Mouse (Mus musculus): ENCODE data around the gene 2900026A02Rik. TPM values are rescaled to one million over a fixed set of nuclear protein-coding genes. Genes with fewer than 3 reads are reported as not detected.

The 2900026A02Rik gene
- polyA plus RNA-seq, 1 experiment from 2014 or later: 6.9 TPM

GRCm38 (mm10) chr5:113158759-113159355 lies 62.2 kb downstream of the 2900026A02Rik start:
- Histone ChIP-seq H3K36me3 (ENCODE audit: insufficient read depth) (no peaks in the 10 kb centered on the region), H3K4me1 (ENCODE audit: insufficient read depth) (peaks cover 29% of the 10 kb centered on the region), H3K4me3 (ENCODE audit: low read depth, low read length) (no peak overlapping the region), H3K9me3 (ENCODE audit: low read depth, low read length) (no peaks in the 10 kb centered on the region), H3K9ac (no peak overlapping the region), H3K27ac (ENCODE audit: low read depth) (peak overlapping the region; percentile 77), H3K27me3 (ENCODE audit: insufficient read depth, low read length) (no peaks in the 10 kb centered on the region), H3K4me2 (no peak overlapping the region)
- WGBS: 23% methylated on average over 8 of the region's 8 CpGs
- DNase-seq: no peak
- no peak for TF ChIP-seq CTCF (IDR thresholded peaks at IDR 0.05; ENCODE audit: low read depth)
- ATAC-seq (ENCODE audit: insufficient read depth): no peak; the same call in 1 of the 2 replicates

- Histone ChIP-seq H3K36me3 (ENCODE audit: insufficient read depth) (no peaks in the 10 kb centered on the region), H3K4me3 (ENCODE audit: low read depth, low read length) (no peak overlapping the region), H3K4me2 (0 out of 2 replicates have a peak overlapping the region, but pooled peaks have one; percentile 5), H3K9ac (0 out of 2 replicates have a peak overlapping the region, but pooled peaks have one; percentile 11), H3K27ac (ENCODE audit: low read depth) (peak overlapping the region; percentile 77; the same call in 1 of the 2 replicates), H3K4me1 (ENCODE audit: insufficient read depth) (peaks cover 22% of the 10 kb centered on the region), H3K27me3 (ENCODE audit: insufficient read depth, low read length) (no peaks in the 10 kb centered on the region), H3K9me3 (ENCODE audit: low read depth, low read length) (no peaks in the 10 kb centered on the region)
- 17% methylated on average over 10 of the region's 10 CpGs for WGBS
- ATAC-seq (ENCODE audit: insufficient read depth) (peak; percentile 44; the same call in 1 of the 2 replicates), DNase-seq (peak; percentile 62)
- no peak for TF ChIP-seq CTCF (IDR thresholded peaks at IDR 0.05; ENCODE audit: low read depth)
Measured at GRCm38 (mm10) chr5:113157588-113157987, 63.4 kb downstream of the 2900026A02Rik start.

- no peaks in the 10 kb centered on the region for H3K27me3 ChIP-seq (ENCODE audit: insufficient read depth, low read length)
- H3K9ac ChIP-seq: no peak overlapping the region
- no peak overlapping the region for H3K4me3 ChIP-seq (ENCODE audit: low read depth, low read length)
- no peak for TF ChIP-seq CTCF (IDR thresholded peaks at IDR 0.05; ENCODE audit: low read depth)
- H3K4me2 ChIP-seq: no peak overlapping the region
- ATAC-seq (ENCODE audit: insufficient read depth) (no peak), DNase-seq (no peak)
- H3K9me3 ChIP-seq (ENCODE audit: low read depth, low read length): no peaks in the 10 kb centered on the region
- H3K4me1 ChIP-seq (ENCODE audit: insufficient read depth): peaks cover 22% of the 10 kb centered on the region
- H3K27ac ChIP-seq (ENCODE audit: low read depth): peak overlapping the region; percentile 42; the same call in 1 of the 2 replicates
- WGBS: 70% methylated on average over 5 of the region's 5 CpGs
- no peaks in the 10 kb centered on the region for H3K36me3 ChIP-seq (ENCODE audit: insufficient read depth)
Measured at GRCm38 (mm10) chr5:113157006-113157405, 64.0 kb downstream of the 2900026A02Rik start.

- H3K4me2 ChIP-seq: no peak overlapping the region
- peak; percentile 90 for DNase-seq
- no peak overlapping the region for H3K4me3 ChIP-seq (ENCODE audit: low read depth, low read length)
- peaks cover 27% of the 10 kb centered on the region for H3K4me1 ChIP-seq (ENCODE audit: insufficient read depth)
- WGBS: 4% methylated on average over 8 of the region's 8 CpGs
- no peak for ATAC-seq (ENCODE audit: insufficient read depth)
- H3K9ac ChIP-seq: no peak overlapping the region; the same call in 1 of the 2 replicates
- H3K27me3 ChIP-seq (ENCODE audit: insufficient read depth, low read length): no peaks in the 10 kb centered on the region
- H3K36me3 ChIP-seq (ENCODE audit: insufficient read depth): no peaks in the 10 kb centered on the region
- H3K9me3 ChIP-seq (ENCODE audit: low read depth, low read length): no peaks in the 10 kb centered on the region
- H3K27ac ChIP-seq (ENCODE audit: low read depth): no peak overlapping the region
- TF ChIP-seq CTCF (IDR thresholded peaks at IDR 0.05; ENCODE audit: low read depth): peak; percentile 99
Measured at GRCm38 (mm10) chr5:113155133-113155532, 65.9 kb downstream of the 2900026A02Rik start.

- H3K4me3 ChIP-seq (ENCODE audit: low read depth, low read length): no peak overlapping the region
- H3K36me3 ChIP-seq (ENCODE audit: insufficient read depth): no peaks in the 10 kb centered on the region
- H3K9me3 ChIP-seq (ENCODE audit: low read depth, low read length): no peaks in the 10 kb centered on the region
- no peak for ATAC-seq (ENCODE audit: insufficient read depth)
- H3K4me1 ChIP-seq (ENCODE audit: insufficient read depth): peaks cover 27% of the 10 kb centered on the region
- H3K27me3 ChIP-seq (ENCODE audit: insufficient read depth, low read length): no peaks in the 10 kb centered on the region
- DNase-seq: no peak
- no peak for TF ChIP-seq CTCF (IDR thresholded peaks at IDR 0.05; ENCODE audit: low read depth)
- 0 out of 2 replicates have a peak overlapping the region, but pooled peaks have one; percentile 20 for H3K27ac ChIP-seq (ENCODE audit: low read depth)
- H3K9ac ChIP-seq: no peak overlapping the region
- 56% methylated on average over 5 of the region's 5 CpGs for WGBS
- H3K4me2 ChIP-seq: no peak overlapping the region
Measured at GRCm38 (mm10) chr5:113154441-113154840, 66.6 kb downstream of the 2900026A02Rik start.

GRCm38 (mm10) chr5:113153508-113153830 lies 67.6 kb downstream of the 2900026A02Rik start:
- H3K27me3 ChIP-seq (ENCODE audit: insufficient read depth, low read length): no peaks in the 10 kb centered on the region
- WGBS: 64% methylated on average over 5 of the region's 5 CpGs
- H3K9me3 ChIP-seq (ENCODE audit: low read depth, low read length): no peaks in the 10 kb centered on the region
- H3K4me1 ChIP-seq (ENCODE audit: insufficient read depth): peaks cover 27% of the 10 kb centered on the region
- no peak overlapping the region for H3K4me3 ChIP-seq (ENCODE audit: low read depth, low read length)
- ATAC-seq (ENCODE audit: insufficient read depth): no peak
- no peak overlapping the region for H3K4me2 ChIP-seq
- H3K36me3 ChIP-seq (ENCODE audit: insufficient read depth): no peaks in the 10 kb centered on the region
- no peak for DNase-seq
- H3K9ac ChIP-seq: no peak overlapping the region
- no peak for TF ChIP-seq CTCF (IDR thresholded peaks at IDR 0.05; ENCODE audit: low read depth)
- H3K27ac ChIP-seq (ENCODE audit: low read depth): peak overlapping the region; percentile 88; the same call in 1 of the 2 replicates

- Histone ChIP-seq H3K36me3 (ENCODE audit: insufficient read depth) (no peaks in the 10 kb centered on the region), H3K4me1 (ENCODE audit: insufficient read depth) (peaks cover 21% of the 10 kb centered on the region), H3K9ac (no peak overlapping the region), H3K9me3 (ENCODE audit: low read depth, low read length) (no peaks in the 10 kb centered on the region), H3K4me2 (no peak overlapping the region), H3K27me3 (ENCODE audit: insufficient read depth, low read length) (no peaks in the 10 kb centered on the region), H3K27ac (ENCODE audit: low read depth) (peak overlapping the region; percentile 88), H3K4me3 (ENCODE audit: low read depth, low read length) (no peak overlapping the region)
- ATAC-seq (ENCODE audit: insufficient read depth) (no peak), DNase-seq (no peak)
- no peak for TF ChIP-seq CTCF (IDR thresholded peaks at IDR 0.05; ENCODE audit: low read depth)
- 56% methylated on average over 22 of the region's 22 CpGs for WGBS
Measured at GRCm38 (mm10) chr5:113152663-113153507, 68.2 kb downstream of the 2900026A02Rik start.

Data from lung, embryonic 14.5 days (tissue).